Mouse (Mus musculus) neural tube, embryonic 12.5 days (tissue): ENCODE data around the gene Poc1b. TPM values are rescaled to one million over a fixed set of nuclear protein-coding genes. Genes with fewer than 3 reads are reported as not detected.

Experiments used
- ATAC-seq: fragments of 200-750 bp; cut with Nextera tagmentation; 2 replicates; pipeline ENCODE4 v1.8.0; 2017; ENCODE audit warnings: low read depth, mild to moderate bottlenecking, moderate TSS enrichment, moderate library complexity; ENCODE audit not compliant: low FRiP score
- H3K27ac ChIP-seq: fragments of 300-500 bp; sonication (generic); 2 replicates; pipeline ENCODE4 v1.5.1; 2016
- H3K27me3 ChIP-seq: fragments of 300-500 bp; sonication (generic); replicated peaks from 2 replicates; pipeline ENCODE4 v1.6.1; 2016; ENCODE audit warnings: mild to moderate bottlenecking
- H3K36me3 ChIP-seq: fragments of 300-500 bp; sonication (generic); 2 replicates; pipeline ENCODE4 v1.6.1; 2016; ENCODE audit warnings: mild to moderate bottlenecking
- H3K4me1 ChIP-seq: fragments of 300-500 bp; sonication (generic); 2 replicates; pipeline ENCODE4 v1.6.1; 2016
- H3K4me2 ChIP-seq: fragments of 300-500 bp; sonication (generic); replicated peaks from 2 replicates; pipeline ENCODE4 v1.6.1; 2016; ENCODE audit warnings: mild to moderate bottlenecking
- H3K4me3 ChIP-seq: fragments of 300-500 bp; sonication (generic); 2 replicates; pipeline ENCODE4 v1.5.1; 2016
- H3K9ac ChIP-seq: fragments of 300-500 bp; sonication (generic); 2 replicates; pipeline ENCODE4 v1.6.1; 2016; ENCODE audit warnings: mild to moderate bottlenecking
- H3K9me3 ChIP-seq: fragments of 300-500 bp; sonication (generic); 2 replicates; pipeline ENCODE4 v1.6.1; 2016; ENCODE audit warnings: mild to moderate bottlenecking
- WGBS: fragments of 180-500 bp; shearing (Covaris S2); methylation state at CpG from one replicate; pipeline ENCODE4 v1.1.7; 2016; 5-methylcytosine and 5-hydroxymethylcytosine counted together
- polyA plus RNA-seq: library from polyadenylated mRNA; unstranded; fragments of >200 nt; fragmentation: Nextera tagmentation; extraction: Ambion mirVana; gene quantifications from 2 replicates; pipeline ENCODE4 v1.2.1, GENCODE M21; 2016

The Poc1b gene
- polyA plus RNA-seq, 1 experiment from 2014 or later: 21.9 TPM

DNA sequence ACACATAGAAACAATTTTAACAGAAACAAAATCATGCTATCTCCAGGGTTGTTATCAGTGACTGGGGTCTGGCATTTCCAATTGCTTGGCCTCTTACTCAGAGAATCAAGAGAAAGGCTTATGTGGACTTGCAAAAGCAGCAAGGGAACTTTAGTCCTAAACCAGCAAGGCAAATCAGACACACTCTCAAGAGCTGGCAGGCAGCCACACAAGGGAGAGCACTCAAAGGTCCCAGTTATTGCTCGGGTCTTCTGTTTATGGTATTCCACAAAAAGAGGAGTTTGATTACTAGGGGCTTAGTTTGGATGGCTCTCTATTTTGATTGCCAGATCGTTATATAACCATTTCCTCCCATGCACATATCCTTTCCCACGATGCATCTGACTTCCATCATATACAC, 117.4 kb downstream of the Poc1b start:
- ATAC-seq: no peak
- no peak overlapping the region for H3K4me2 ChIP-seq
- H3K36me3 ChIP-seq: no peaks in the 10 kb centered on the region
- H3K9me3 ChIP-seq: no peaks in the 10 kb centered on the region
- peaks cover 13% of the 10 kb centered on the region for H3K4me1 ChIP-seq
- H3K27ac ChIP-seq: no peak overlapping the region
- 85% methylated on average over 3 of the region's 3 CpGs for WGBS
- H3K9ac ChIP-seq: no peak overlapping the region
- no peak overlapping the region for H3K4me3 ChIP-seq
- H3K27me3 ChIP-seq: no peaks in the 10 kb centered on the region

DNA sequence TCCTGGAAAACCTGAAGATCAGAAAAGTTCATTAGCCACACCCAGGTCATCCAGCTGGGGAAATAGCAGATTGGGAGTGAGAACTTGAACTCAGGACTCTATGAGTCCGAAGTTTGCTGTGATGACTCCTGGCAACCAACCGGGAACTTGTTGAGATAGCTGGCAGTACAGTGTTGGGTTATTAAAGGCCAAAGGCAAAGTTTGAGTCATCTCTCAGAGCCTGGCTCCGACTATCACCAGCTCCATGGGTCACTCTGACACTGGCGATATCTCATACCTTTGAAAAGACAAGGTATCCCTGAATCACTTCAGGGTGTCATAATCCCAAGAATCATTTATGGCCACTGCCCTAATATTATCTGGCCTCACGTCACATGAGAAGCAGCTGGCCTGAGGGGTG, 119.9 kb downstream of the Poc1b start:
- WGBS: 91% methylated on average over 5 of the region's 5 CpGs
- H3K9ac ChIP-seq: no peak overlapping the region
- H3K36me3 ChIP-seq: no peaks in the 10 kb centered on the region
- no peak overlapping the region for H3K4me2 ChIP-seq
- peaks cover 15% of the 10 kb centered on the region for H3K4me1 ChIP-seq
- no peak for ATAC-seq
- no peak overlapping the region for H3K27ac ChIP-seq
- no peak overlapping the region for H3K4me3 ChIP-seq
- no peaks in the 10 kb centered on the region for H3K27me3 ChIP-seq
- no peaks in the 10 kb centered on the region for H3K9me3 ChIP-seq

- Histone ChIP-seq H3K27me3 (no peaks in the 10 kb centered on the region), H3K9me3 (no peaks in the 10 kb centered on the region), H3K4me3 (no peak overlapping the region), H3K27ac (no peak overlapping the region), H3K9ac (no peak overlapping the region), H3K36me3 (no peaks in the 10 kb centered on the region), H3K4me1 (peaks cover 15% of the 10 kb centered on the region), H3K4me2 (peak overlapping the region; percentile 37)
- ATAC-seq: no peak
- WGBS: 41% methylated on average over 17 of the region's 17 CpGs
These were observed 121.4 kb downstream of the Poc1b start for GRCm38 (mm10) chr10:99227968-99228864.

- no peak overlapping the region for H3K27ac ChIP-seq
- H3K36me3 ChIP-seq: no peaks in the 10 kb centered on the region
- H3K4me3 ChIP-seq: no peak overlapping the region
- ATAC-seq: no peak
- H3K27me3 ChIP-seq: no peaks in the 10 kb centered on the region
- H3K9me3 ChIP-seq: no peaks in the 10 kb centered on the region
- 11% methylated on average over 16 of the region's 16 CpGs for WGBS
- H3K4me2 ChIP-seq: peak overlapping the region; percentile 37
- no peak overlapping the region for H3K9ac ChIP-seq
- peaks cover 15% of the 10 kb centered on the region for H3K4me1 ChIP-seq
These were observed 122.3 kb downstream of the Poc1b start for GRCm38 (mm10) chr10:99229031-99229684.

DNA sequence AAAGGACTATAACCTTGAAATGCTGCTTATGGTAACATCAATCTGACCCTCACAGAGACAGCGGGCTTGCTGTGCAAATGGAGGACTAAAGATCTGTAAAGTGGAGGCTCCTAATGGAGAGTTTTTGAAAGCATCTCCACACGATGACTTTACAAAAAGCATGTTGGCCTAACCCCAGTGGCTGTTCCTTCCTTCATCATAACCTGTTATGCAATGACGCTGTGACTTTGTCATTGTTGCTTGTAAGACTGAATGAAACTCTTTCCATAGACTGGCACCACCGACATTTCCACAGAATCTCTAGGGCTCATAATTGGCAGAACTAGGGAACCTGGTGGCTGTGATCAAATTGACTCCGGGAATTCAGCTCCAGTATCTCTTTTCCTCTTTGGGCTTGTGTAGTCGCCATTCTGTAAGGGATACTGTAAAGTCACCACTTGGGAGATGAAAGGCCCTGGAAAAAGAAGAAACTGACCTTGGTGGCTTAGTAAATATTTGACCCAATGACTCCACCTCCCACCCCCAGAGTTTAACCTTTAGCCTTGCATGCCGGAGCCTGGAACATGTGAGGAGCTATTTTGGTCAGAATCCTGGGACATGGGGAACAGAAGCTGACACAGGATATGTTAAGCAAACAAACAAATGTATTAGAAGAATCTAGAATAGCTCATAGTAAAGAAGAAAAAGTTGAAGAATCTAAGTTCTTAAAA, 125.8 kb downstream of the Poc1b start:
- no peaks in the 10 kb centered on the region for H3K27me3 ChIP-seq
- no peak overlapping the region for H3K27ac ChIP-seq
- no peak overlapping the region for H3K9ac ChIP-seq
- H3K4me3 ChIP-seq: no peak overlapping the region
- H3K36me3 ChIP-seq: no peaks in the 10 kb centered on the region
- H3K4me2 ChIP-seq: no peak overlapping the region
- no peaks in the 10 kb centered on the region for H3K9me3 ChIP-seq
- 71% methylated on average over 7 of the region's 7 CpGs for WGBS
- peaks cover 14% of the 10 kb centered on the region for H3K4me1 ChIP-seq
- ATAC-seq: no peak

DNA sequence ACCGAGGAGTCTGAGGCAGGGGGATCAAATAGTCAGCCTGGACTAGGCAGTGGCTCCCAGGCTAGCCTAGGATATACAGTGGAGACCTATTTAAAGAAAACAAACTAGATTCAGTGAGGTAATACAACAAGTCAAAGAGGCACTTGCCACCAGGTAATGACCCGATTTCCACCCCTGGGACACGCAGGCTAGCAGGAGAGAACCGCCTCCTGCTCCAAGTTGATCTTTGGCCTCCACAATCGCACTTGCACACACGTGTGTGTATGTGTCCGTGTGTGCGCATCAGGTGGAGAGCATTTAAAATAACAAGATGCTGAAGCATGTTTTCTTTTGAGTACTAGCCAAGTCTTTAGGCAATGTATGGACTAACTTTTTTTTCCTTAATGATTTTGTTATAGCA, 127.5 kb downstream of the Poc1b start:
- Histone ChIP-seq H3K9ac (no peak overlapping the region), H3K27ac (no peak overlapping the region), H3K27me3 (no peaks in the 10 kb centered on the region), H3K36me3 (no peaks in the 10 kb centered on the region), H3K4me3 (no peak overlapping the region), H3K4me2 (no peak overlapping the region), H3K9me3 (no peaks in the 10 kb centered on the region), H3K4me1 (0 out of 2 replicates have a peak, but pooled peaks cover under 1% of the 10 kb centered on the region)
- ATAC-seq: no peak
- WGBS: 83% methylated on average over 8 of the region's 8 CpGs

GRCm38 (mm10) chr10:99235081-99235480, 128.2 kb downstream of the Poc1b start:
- H3K4me2 ChIP-seq: no peak overlapping the region
- H3K36me3 ChIP-seq: no peaks in the 10 kb centered on the region
- H3K27me3 ChIP-seq: no peaks in the 10 kb centered on the region
- 92% methylated on average over 9 of the region's 9 CpGs for WGBS
- H3K9ac ChIP-seq: no peak overlapping the region
- H3K4me1 ChIP-seq: no peaks in the 10 kb centered on the region
- no peak overlapping the region for H3K27ac ChIP-seq
- ATAC-seq: no peak
- no peaks in the 10 kb centered on the region for H3K9me3 ChIP-seq
- no peak overlapping the region for H3K4me3 ChIP-seq

GRCm38 (mm10) chr10:99237205-99237832, 130.5 kb downstream of the Poc1b start:
- no peak for ATAC-seq
- Histone ChIP-seq H3K4me2 (no peak overlapping the region), H3K27ac (no peak overlapping the region), H3K9ac (no peak overlapping the region), H3K36me3 (no peaks in the 10 kb centered on the region), H3K4me3 (no peak overlapping the region), H3K4me1 (0 out of 2 replicates have a peak, but pooled peaks cover 3% of the 10 kb centered on the region), H3K9me3 (no peaks in the 10 kb centered on the region), H3K27me3 (no peaks in the 10 kb centered on the region)
- WGBS: 83% methylated on average over 11 of the region's 11 CpGs

GRCm38 (mm10) chr10:99238537-99238936, 131.7 kb downstream of the Poc1b start:
- Histone ChIP-seq H3K4me1 (0 out of 2 replicates have a peak, but pooled peaks cover 3% of the 10 kb centered on the region), H3K9me3 (no peaks in the 10 kb centered on the region), H3K4me3 (no peak overlapping the region), H3K9ac (no peak overlapping the region), H3K27ac (no peak overlapping the region), H3K36me3 (no peaks in the 10 kb centered on the region), H3K4me2 (no peak overlapping the region), H3K27me3 (no peaks in the 10 kb centered on the region)
- no peak for ATAC-seq
- 75% methylated on average over 11 of the region's 11 CpGs for WGBS

GRCm38 (mm10) chr10:99241284-99241828, 134.5 kb downstream of the Poc1b start:
- H3K4me3 ChIP-seq: no peak overlapping the region
- 0 out of 2 replicates have a peak, but pooled peaks cover 3% of the 10 kb centered on the region for H3K4me1 ChIP-seq
- H3K36me3 ChIP-seq: no peaks in the 10 kb centered on the region
- H3K9me3 ChIP-seq: no peaks in the 10 kb centered on the region
- ATAC-seq: no peak
- no peak overlapping the region for H3K27ac ChIP-seq
- H3K27me3 ChIP-seq: no peaks in the 10 kb centered on the region
- H3K9ac ChIP-seq: no peak overlapping the region
- 80% methylated on average over 7 of the region's 7 CpGs for WGBS
- H3K4me2 ChIP-seq: no peak overlapping the region

- WGBS: 71% methylated on average over 16 of the region's 16 CpGs
- Histone ChIP-seq H3K27me3 (no peaks in the 10 kb centered on the region), H3K9me3 (no peaks in the 10 kb centered on the region), H3K4me1 (0 out of 2 replicates have a peak, but pooled peaks cover 7% of the 10 kb centered on the region), H3K9ac (no peak overlapping the region), H3K27ac (no peak overlapping the region), H3K4me3 (no peak overlapping the region), H3K36me3 (no peaks in the 10 kb centered on the region), H3K4me2 (no peak overlapping the region)
- ATAC-seq: no peak
These were observed 135.2 kb downstream of the Poc1b start for GRCm38 (mm10) chr10:99241829-99242711.
